Mouse (Mus musculus) olfactory bulb, adult 2 months (tissue): ENCODE data around the gene Olfr635.

Experiments used
- CTCF ChIP-seq: fragments of 200-500 bp; IDR thresholded peaks from 2 replicates; pipeline ENCODE4 v1.5.1; 2012; ENCODE audit warnings: low read depth, mild to moderate bottlenecking, low read length, moderate library complexity; ENCODE audit not compliant: insufficient read depth
- POLR2A ChIP-seq: fragments of 200-500 bp; IDR thresholded peaks from 2 replicates; pipeline ENCODE4 v1.6.1; 2012; ENCODE audit warnings: mild to moderate bottlenecking, low read depth, low read length, moderate library complexity; ENCODE audit not compliant: insufficient read depth

GRCm38 (mm10) chr7:104035145-104035544 lies 64.2 kb downstream of the Olfr635 start, which contains the start of gene Olfr641:
- TF ChIP-seq CTCF = no peak
- TF ChIP-seq POLR2A = no peak
